Mouse (Mus musculus): Measurements from ENCODE around the gene Ptpn7.

The Ptpn7 gene

DNA sequence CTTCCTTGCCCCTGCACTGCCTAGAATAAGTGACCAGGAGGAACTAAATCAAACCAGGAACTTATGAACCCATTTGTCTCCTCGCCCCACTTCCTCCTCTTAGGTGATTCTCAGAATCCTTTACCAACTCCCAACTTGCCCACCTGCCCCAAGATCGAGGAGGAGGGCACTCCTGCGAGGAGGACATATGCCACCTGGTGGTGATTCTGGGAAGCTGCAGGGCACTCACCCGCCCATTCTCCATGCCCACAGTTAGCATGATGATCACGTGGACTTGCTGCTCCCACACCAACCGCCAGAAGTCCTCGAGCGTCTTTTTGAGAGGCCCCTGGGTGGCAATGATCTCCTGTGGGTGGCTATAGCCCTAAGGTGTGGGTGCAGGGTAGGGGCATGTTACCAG lies 19.8 kb upstream of the Ptpn7 start:
- TF ChIP-seq GATA4 (IDR thresholded peaks at IDR 0.05; ENCODE audit: insufficient replicate concordance, low read length), result no peak

DNA sequence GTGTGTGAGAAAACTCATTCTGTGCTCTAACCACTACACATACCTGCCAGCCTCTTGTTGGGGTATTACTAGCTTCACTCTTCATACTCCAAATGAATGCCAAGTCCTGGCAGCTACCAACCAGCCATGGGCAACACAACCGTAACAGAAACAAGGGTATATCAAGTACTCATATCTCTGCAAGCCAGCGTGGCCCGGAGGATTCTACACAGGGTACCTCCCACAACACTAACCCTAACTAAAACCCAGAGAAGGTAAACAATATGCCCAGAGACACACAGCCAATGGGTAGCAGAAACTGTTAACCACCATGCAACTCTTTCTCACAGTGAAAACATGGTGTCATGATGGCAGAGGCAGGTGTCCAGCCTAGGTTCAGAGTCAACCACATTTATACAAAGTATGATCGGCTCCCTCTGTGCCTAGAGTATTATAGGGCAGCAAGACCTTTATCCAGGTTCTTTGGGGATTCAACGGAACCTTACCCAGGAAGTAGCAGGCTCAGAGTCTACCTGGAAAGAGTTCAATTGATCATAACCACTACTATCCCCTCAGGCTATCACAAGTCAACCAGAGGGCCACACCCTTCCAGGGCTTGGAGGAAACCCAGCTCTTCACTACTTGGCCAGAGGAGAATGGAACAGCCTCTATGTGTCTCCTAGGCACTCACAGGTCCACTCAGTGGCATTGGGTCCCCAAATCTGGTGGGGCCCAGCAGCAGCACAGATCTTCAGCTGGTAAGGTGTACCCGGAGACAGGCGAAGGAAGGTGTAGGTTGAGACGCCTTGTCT lies 7.7 kb upstream of the Ptpn7 start:
- TF ChIP-seq GATA4 (IDR thresholded peaks at IDR 0.05; ENCODE audit: insufficient replicate concordance, low read length), result no peak

DNA sequence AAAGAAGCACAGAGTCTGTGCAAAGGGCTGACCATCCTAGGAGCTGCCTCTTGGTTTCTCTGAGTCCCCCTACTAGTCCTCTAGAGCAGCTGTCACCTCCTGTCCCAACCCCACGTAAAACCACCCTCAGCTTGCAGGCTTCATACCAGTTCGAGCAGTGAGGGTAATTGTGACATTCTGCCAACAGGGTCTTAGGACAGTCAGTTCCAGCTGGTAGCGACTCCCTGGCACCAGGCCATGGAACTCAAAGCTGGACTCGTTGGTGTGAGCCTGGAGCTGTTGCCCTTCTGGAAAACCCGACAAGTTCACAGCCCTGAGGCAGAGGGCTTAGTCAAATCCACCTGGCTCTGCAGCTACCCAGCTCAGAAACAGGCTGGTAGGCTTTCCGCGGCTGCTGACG lies 6.5 kb upstream of the Ptpn7 start:
- no peak for TF ChIP-seq GATA4 (IDR thresholded peaks at IDR 0.05; ENCODE audit: insufficient replicate concordance, low read length)

DNA sequence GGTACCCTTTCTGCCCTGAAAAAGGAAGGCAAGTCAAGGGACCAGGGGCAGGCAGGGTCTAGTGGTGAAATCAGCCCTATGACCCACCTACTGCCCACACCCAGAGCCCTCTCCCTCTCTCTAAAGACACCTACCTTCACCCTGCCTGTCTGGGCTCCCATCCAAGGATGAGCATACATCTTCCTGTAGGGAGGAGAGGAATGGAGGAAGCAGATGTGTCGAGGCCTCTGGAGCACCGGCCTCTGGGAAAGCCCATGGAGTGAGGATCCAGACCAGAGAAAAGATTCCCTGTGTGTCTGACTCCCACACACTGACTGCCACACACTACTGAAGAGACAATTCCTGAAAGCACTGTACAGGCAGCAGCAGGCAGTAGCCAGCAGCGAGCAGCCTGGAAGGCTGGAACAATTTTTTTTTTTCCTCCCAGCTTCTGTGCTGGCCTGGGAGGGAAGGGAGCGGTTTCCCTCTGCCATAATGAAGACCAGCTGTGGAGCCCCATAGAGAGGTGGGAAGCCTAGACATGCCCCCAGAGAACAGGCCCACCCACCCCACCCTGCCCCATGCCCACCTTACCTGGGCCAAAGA lies 6.0 kb upstream of the Ptpn7 start:
- TF ChIP-seq GATA4 (IDR thresholded peaks at IDR 0.05; ENCODE audit: insufficient replicate concordance, low read length), result no peak

- no peak for TF ChIP-seq GATA4 (IDR thresholded peaks at IDR 0.05; ENCODE audit: insufficient replicate concordance, low read length)
Observed at GRCm38 (mm10) chr1:135128011-135128441, 4.5 kb upstream of the Ptpn7 start.

GRCm38 (mm10) chr1:135128986-135129385 lies 3.5 kb upstream of the Ptpn7 start:
- no peak for TF ChIP-seq GATA4 (IDR thresholded peaks at IDR 0.05; ENCODE audit: insufficient replicate concordance, low read length)

DNA sequence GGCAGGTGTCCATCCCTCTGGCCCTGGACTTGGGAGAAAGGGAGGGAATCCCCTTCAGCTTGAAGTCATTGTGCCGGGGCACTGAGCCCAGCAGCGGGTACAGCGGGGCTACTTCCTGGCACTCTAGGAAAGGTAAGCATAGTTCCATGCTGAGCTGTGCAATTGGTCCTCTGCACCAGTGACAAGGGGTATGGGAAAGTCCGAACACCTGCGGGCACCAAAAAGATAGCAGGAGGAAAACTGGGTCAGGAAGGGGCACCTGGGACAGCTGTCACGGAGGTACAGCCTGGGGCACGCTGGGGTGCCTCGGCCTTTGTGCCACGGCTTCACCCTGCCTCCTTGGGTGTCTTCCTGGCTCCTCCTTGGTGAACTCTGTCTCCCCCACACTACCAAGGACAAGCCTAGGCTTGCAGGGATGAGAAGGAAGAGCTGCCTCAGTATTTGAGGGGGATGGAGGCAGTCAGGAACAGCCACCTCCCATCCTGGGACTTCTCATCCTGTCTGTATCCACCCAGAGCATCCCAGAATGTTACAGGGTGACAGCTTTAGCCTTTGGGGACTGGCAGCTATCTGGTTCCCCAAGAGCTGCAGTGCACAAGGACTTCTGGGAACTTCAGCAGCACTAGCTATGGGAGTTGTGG lies 2.8 kb upstream of the Ptpn7 start:
- TF ChIP-seq GATA4 (IDR thresholded peaks at IDR 0.05; ENCODE audit: insufficient replicate concordance, low read length), result no peak

DNA sequence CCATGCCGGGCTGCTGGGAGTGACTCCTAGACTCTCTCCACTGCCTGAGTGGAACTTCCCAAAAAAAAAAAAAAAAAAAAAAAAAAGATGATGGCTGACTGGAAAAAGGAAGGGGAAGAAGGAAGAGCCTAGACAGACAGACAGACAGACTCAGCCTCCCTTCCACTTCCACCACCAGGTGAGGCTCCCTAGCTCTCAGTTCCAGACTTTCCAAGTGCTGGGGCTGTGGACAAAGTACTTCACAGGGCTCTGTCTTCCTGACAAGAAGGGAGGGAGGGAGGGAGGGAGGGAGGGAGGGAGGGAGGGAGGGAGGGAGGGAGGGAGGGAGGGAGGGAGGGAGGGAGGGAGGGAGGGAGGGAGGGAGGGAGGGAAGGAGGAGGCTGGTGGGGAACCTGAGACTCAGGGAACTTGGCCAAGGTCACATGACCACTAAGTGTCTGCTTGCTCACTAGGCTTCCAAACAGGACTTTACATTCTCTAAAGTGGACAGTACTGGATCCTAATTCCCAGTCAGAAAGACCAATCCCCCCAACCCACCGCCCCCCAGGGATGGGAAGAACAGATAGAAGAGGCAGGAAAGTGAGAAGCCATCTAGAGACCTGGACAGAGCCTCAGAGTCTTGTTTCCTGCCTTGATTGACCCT lies 2.0 kb upstream of the Ptpn7 start:
- TF ChIP-seq GATA4 (IDR thresholded peaks at IDR 0.05; ENCODE audit: insufficient replicate concordance, low read length), result no peak

DNA sequence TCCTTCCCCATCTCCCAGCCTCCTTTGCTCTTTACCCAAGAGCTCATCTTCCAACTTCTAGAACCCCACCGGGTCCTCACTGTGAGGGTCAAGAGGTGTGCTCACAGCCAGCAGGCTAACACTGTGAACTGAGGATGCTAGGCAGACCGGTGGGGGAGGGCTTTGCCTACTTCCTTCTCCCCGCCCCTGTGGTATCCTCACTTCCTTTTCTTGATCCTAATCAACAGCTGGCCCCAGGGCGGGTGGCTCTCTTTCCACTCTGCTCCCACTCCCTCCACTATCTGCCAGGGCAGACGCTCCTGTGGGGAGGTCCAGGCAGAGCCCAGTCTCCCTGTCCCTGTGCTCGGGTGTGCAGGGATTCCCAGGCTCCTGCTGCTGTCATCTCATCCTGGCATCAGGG lies 1.5 kb upstream of the Ptpn7 start:
- no peak for TF ChIP-seq GATA4 (IDR thresholded peaks at IDR 0.05; ENCODE audit: insufficient replicate concordance, low read length)

- TF ChIP-seq GATA4 (IDR thresholded peaks at IDR 0.05; ENCODE audit: insufficient replicate concordance, low read length), result no peak
Observed at GRCm38 (mm10) chr1:135131560-135131959, 940 bp upstream of the Ptpn7 start.

DNA sequence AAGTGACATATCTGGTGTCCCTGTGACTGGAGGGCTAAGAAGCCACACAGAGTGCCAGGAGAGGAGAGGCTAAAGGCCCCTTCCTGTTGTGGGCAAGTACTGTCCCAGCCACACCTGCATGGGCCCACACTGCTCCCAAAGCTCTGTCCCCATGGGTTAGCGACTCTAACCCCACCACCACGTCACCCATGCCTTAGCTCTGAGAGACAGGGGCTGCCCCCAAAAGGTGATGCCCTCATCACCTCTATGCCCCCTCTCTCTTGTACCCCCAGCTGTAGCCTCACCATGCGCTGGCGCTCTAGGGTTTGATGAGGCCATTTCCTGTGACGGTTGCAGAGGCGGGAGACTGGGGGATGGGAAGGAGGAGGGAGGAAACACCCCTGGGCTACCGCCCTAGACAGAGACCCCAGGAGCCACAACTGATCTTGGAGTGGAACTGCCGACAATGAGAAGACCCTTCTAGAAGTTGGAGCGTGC lies 431 bp downstream of the Ptpn7 start:
- TF ChIP-seq GATA4 (IDR thresholded peaks at IDR 0.05; ENCODE audit: insufficient replicate concordance, low read length), result no peak

DNA sequence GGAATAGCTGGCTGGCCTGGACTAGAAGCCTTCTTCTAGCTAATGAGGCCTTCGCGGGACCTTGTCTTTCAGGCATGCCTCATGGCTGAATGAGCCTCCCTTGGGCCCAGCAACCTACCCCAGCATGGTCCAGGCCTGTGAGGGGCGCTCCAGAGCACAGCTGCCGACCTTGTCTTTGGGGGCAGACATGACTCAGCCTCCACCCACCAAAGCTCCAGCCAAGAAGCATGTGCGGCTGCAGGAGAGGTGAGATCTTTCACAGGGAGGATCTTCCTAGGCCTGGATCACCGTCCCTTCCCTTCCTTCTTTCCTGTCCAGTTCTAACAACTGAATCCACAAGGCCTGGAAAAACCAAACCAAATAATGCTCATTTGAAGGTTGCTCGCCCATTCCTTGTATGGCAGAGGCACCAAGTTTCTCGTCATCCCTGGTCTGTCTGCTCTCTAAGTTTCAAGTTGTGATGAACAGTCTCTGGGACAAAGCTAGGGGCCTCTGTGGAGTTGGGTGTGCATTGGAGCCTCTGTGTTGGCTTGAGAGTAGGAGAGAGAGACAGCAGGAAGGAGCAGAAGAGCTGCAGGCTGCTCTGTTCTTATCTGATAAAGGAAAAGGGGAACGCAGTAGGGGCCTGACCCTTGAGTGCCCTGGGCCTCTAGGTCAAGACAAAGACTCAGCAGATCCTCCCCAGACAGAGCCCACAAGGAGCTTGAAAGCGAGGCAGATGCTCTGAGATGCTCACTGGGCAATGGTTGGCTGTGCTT lies 1.4 kb downstream of the Ptpn7 start:
- no peak for TF ChIP-seq GATA4 (IDR thresholded peaks at IDR 0.05; ENCODE audit: insufficient replicate concordance, low read length)

DNA sequence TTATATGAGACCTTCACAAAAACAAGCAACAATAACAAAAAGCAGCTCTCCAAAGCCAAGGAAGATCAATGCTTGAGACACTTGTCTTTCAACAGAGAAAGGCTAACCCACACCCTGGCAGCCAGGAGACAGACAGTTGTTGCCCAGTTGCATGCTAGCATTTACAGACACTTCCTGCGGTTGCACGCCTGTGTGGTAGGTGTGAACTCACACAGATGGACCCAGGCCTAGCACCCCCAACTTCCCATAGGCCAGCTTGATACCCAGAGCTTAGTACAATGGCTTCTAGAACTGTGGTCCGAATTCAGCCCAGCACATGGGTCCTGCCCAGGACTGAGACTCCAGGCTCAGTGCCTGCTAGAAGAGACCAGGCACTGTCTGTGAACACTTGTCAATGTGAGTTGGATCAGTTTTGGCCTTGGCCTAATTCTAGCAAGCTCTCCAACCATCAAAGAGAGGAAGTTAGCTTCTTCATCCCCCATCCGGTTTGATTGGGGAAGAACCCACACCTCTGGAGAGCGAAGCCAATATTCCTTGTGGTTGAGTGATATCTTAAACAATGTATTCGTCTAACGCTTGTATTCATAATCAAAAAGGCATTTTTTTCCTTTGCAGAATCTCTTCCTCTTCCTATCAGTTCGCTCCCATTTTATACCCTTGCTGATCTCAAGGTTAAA lies 2.7 kb downstream of the Ptpn7 start:
- TF ChIP-seq GATA4 (IDR thresholded peaks at IDR 0.05; ENCODE audit: insufficient replicate concordance, low read length), result no peak

DNA sequence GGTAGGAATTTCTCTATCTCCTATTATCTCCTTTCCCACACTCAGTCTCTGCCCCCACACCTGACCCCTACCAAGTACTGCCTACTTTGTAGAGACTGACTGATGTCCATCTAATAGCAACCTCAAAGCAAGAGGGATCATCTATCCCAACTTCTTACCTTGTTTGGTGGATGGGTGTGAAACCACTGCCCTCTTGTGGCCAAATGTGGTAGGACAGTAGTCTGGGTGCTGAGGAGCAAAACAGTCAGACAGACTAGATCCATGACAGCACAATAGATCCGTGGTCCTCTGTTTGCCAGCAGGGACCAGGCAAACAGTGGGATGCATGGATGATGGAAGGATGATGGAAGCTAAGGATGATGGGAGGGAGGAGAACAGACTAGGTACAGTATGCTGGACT lies 4.0 kb downstream of the Ptpn7 start:
- no peak for TF ChIP-seq GATA4 (IDR thresholded peaks at IDR 0.05; ENCODE audit: insufficient replicate concordance, low read length)

Data from liver, adult (tissue).